Mouse (Mus musculus): ENCODE results near the gene Uncx. TPM values are rescaled to one million over a fixed set of nuclear protein-coding genes. Genes with fewer than 3 reads are reported as not detected.
A peak's percentile ranks its signal among the peaks of the same experiment; 100 is the strongest.

Uncx gene
- polyA plus RNA-seq, 1 experiment from 2014 or later, result not detected

DNA sequence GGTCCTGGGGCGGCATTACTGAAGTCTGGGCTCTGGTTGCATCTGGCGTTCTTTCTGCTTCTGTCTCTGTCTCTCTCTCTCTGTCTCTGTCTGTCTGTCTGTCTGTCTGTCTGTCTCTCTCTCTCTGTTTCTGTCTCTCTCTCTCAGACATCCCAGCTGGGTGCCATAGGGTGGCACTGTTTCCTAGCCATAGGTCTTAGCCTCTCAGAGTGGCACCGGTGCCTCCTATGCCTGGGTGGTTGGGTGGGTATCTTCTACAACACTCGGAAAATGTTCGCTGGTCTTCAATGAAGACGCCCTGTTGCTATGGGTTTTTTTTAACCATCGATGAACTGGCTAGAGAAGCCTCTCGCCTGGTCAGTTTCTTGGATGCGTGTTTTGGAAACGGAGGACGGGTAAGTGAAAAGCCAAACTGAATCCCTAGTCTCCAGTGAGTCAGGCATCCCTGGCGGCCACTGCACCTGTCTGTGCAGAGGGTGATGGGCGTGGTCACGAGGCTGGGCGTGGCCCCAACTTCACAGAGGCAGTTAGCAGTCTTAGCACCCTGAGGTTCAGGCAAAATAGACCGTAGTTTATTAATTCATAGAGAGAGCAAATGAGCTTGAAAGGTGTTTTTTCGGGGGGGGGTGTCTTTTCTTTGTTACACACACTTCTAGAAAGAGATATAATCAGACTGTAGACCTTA lies 32.5 kb upstream of the Uncx start:
- Histone ChIP-seq H3K36me3 (ENCODE audit: control insufficient read depth, insufficient read depth, low read length) (no peaks in the 10 kb centered on the region), H3K9ac (ENCODE audit: low read length) (no peak overlapping the region), H3K9me3 (ENCODE audit: control insufficient read depth, low read length) (no peaks in the 10 kb centered on the region), H3K4me2 (ENCODE audit: low read length) (no peak overlapping the region), H3K4me3 (ENCODE audit: low read depth, low read length) (no peak overlapping the region), H3K27me3 (replicated peaks; ENCODE audit: control insufficient read depth, insufficient read depth, low read length) (0 out of 2 replicates have a peak, but pooled peaks cover 8% of the 10 kb centered on the region), H3K27ac (ENCODE audit: low read depth) (no peak overlapping the region), H3K4me1 (replicated peaks; ENCODE audit: control insufficient read depth, insufficient read depth, low read length) (no peaks in the 10 kb centered on the region)
- no peak for DNase-seq (ENCODE audit: low spot score)
- WGBS, result 13% methylated on average over 17 of the region's 17 CpGs
- ATAC-seq (replicated peaks; ENCODE audit: low FRiP score, low TSS enrichment, low read depth), result peak; percentile 60; the same call in 1 of the 2 replicates

- no peak overlapping the region for H3K9ac ChIP-seq (ENCODE audit: low read length)
- no peak for ATAC-seq (replicated peaks; ENCODE audit: low FRiP score, low TSS enrichment, low read depth)
- DNase-seq (ENCODE audit: low spot score), result no peak
Measured at GRCm38 (mm10) chr5:139512201-139512600, 31.1 kb upstream of the Uncx start.

GRCm38 (mm10) chr5:139516281-139516680 lies 27.0 kb upstream of the Uncx start:
- ATAC-seq (replicated peaks; ENCODE audit: low FRiP score, low TSS enrichment, low read depth) (no peak), DNase-seq (ENCODE audit: low spot score) (no peak)
- no peaks in the 10 kb centered on the region for H3K36me3 ChIP-seq (ENCODE audit: control insufficient read depth, insufficient read depth, low read length)
- H3K4me3 ChIP-seq (ENCODE audit: low read depth, low read length), result no peak overlapping the region
- no peaks in the 10 kb centered on the region for H3K9me3 ChIP-seq (ENCODE audit: control insufficient read depth, low read length)
- 30% methylated on average over 11 of the region's 11 CpGs for WGBS
- no peaks in the 10 kb centered on the region for H3K4me1 ChIP-seq (replicated peaks; ENCODE audit: control insufficient read depth, insufficient read depth, low read length)
- no peaks in the 10 kb centered on the region for H3K27me3 ChIP-seq (replicated peaks; ENCODE audit: control insufficient read depth, insufficient read depth, low read length)
- no peak overlapping the region for H3K9ac ChIP-seq (ENCODE audit: low read length)
- H3K27ac ChIP-seq (ENCODE audit: low read depth), result no peak overlapping the region
- no peak overlapping the region for H3K4me2 ChIP-seq (ENCODE audit: low read length)

More at GRCm38 (mm10) chr5:139512201-139512600, 31.1 kb upstream of the Uncx start:
- H3K9me3 ChIP-seq (ENCODE audit: control insufficient read depth, low read length), result no peaks in the 10 kb centered on the region
- no peak overlapping the region for H3K4me2 ChIP-seq (ENCODE audit: low read length)
- WGBS, result 92% methylated on average over 4 of the region's 4 CpGs
- no peak overlapping the region for H3K4me3 ChIP-seq (ENCODE audit: low read depth, low read length)
- no peak overlapping the region for H3K27ac ChIP-seq (ENCODE audit: low read depth)
- H3K4me1 ChIP-seq (replicated peaks; ENCODE audit: control insufficient read depth, insufficient read depth, low read length), result no peaks in the 10 kb centered on the region
- no peaks in the 10 kb centered on the region for H3K36me3 ChIP-seq (ENCODE audit: control insufficient read depth, insufficient read depth, low read length)
- 0 out of 2 replicates have a peak, but pooled peaks cover 5% of the 10 kb centered on the region for H3K27me3 ChIP-seq (replicated peaks; ENCODE audit: control insufficient read depth, insufficient read depth, low read length)

GRCm38 (mm10) chr5:139520069-139520834 lies 23.0 kb upstream of the Uncx start:
- ATAC-seq (replicated peaks; ENCODE audit: low FRiP score, low TSS enrichment, low read depth) (no peak), DNase-seq (ENCODE audit: low spot score) (no peak)
- WGBS, result 43% methylated on average over 14 of the region's 14 CpGs
- no peaks in the 10 kb centered on the region for H3K4me1 ChIP-seq (replicated peaks; ENCODE audit: control insufficient read depth, insufficient read depth, low read length)
- no peak overlapping the region for H3K4me2 ChIP-seq (ENCODE audit: low read length)
- H3K4me3 ChIP-seq (ENCODE audit: low read depth, low read length), result no peak overlapping the region
- no peak overlapping the region for H3K27ac ChIP-seq (ENCODE audit: low read depth)
- H3K9me3 ChIP-seq (ENCODE audit: control insufficient read depth, low read length), result no peaks in the 10 kb centered on the region
- H3K36me3 ChIP-seq (ENCODE audit: control insufficient read depth, insufficient read depth, low read length), result no peaks in the 10 kb centered on the region
- no peaks in the 10 kb centered on the region for H3K27me3 ChIP-seq (replicated peaks; ENCODE audit: control insufficient read depth, insufficient read depth, low read length)
- H3K9ac ChIP-seq (ENCODE audit: low read length), result no peak overlapping the region

- 73% methylated on average over 10 of the region's 10 CpGs for WGBS
- Histone ChIP-seq H3K36me3 (ENCODE audit: control insufficient read depth, insufficient read depth, low read length) (no peaks in the 10 kb centered on the region), H3K4me3 (ENCODE audit: low read depth, low read length) (no peak overlapping the region), H3K27me3 (replicated peaks; ENCODE audit: control insufficient read depth, insufficient read depth, low read length) (no peaks in the 10 kb centered on the region), H3K4me1 (replicated peaks; ENCODE audit: control insufficient read depth, insufficient read depth, low read length) (no peaks in the 10 kb centered on the region), H3K9me3 (ENCODE audit: control insufficient read depth, low read length) (no peaks in the 10 kb centered on the region), H3K27ac (ENCODE audit: low read depth) (no peak overlapping the region), H3K4me2 (ENCODE audit: low read length) (no peak overlapping the region), H3K9ac (ENCODE audit: low read length) (no peak overlapping the region)
- DNase-seq (ENCODE audit: low spot score), result no peak
- ATAC-seq (replicated peaks; ENCODE audit: low FRiP score, low TSS enrichment, low read depth), result no peak
Measured at GRCm38 (mm10) chr5:139521987-139522386, 21.3 kb upstream of the Uncx start.

DNA sequence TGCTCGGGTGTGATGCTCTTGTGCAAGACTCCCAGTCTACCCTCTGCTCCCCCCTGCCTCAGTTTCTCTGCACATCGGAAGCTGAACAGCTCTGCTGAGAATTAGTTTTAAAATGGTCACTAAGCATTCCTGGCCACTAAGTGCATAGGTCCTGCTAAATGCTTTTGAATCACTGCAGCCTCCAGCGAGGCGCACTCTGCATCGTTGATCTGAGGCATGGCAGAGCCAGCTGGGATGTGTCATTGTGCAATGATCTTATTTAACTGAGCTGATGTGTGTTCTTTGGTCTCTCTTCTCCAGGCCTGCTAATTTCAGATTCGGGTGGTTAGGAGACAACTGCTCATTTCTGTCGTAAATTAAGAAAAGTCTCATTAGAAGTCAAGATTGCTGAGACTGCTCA lies 14.4 kb upstream of the Uncx start:
- Histone ChIP-seq H3K4me3 (ENCODE audit: low read depth, low read length) (no peak overlapping the region), H3K4me1 (replicated peaks; ENCODE audit: control insufficient read depth, insufficient read depth, low read length) (no peaks in the 10 kb centered on the region), H3K36me3 (ENCODE audit: control insufficient read depth, insufficient read depth, low read length) (no peaks in the 10 kb centered on the region), H3K9ac (ENCODE audit: low read length) (no peak overlapping the region), H3K9me3 (ENCODE audit: control insufficient read depth, low read length) (no peaks in the 10 kb centered on the region), H3K4me2 (ENCODE audit: low read length) (no peak overlapping the region), H3K27me3 (replicated peaks; ENCODE audit: control insufficient read depth, insufficient read depth, low read length) (peaks cover 44% of the 10 kb centered on the region), H3K27ac (ENCODE audit: low read depth) (no peak overlapping the region)
- DNase-seq (ENCODE audit: low spot score) (no peak), ATAC-seq (replicated peaks; ENCODE audit: low FRiP score, low TSS enrichment, low read depth) (no peak)
- 44% methylated on average over 7 of the region's 7 CpGs for WGBS

- H3K27ac ChIP-seq (ENCODE audit: low read depth), result no peak overlapping the region
- no peak for ATAC-seq (replicated peaks; ENCODE audit: low FRiP score, low TSS enrichment, low read depth)
Measured at GRCm38 (mm10) chr5:139535386-139535919, 7.8 kb upstream of the Uncx start.

GRCm38 (mm10) chr5:139536211-139536910 lies 6.9 kb upstream of the Uncx start:
- Histone ChIP-seq H3K4me2 (ENCODE audit: low read length) (no peak overlapping the region), H3K9ac (ENCODE audit: low read length) (no peak overlapping the region), H3K27me3 (replicated peaks; ENCODE audit: control insufficient read depth, insufficient read depth, low read length) (peaks cover 96% of the 10 kb centered on the region), H3K36me3 (ENCODE audit: control insufficient read depth, insufficient read depth, low read length) (no peaks in the 10 kb centered on the region), H3K4me1 (replicated peaks; ENCODE audit: control insufficient read depth, insufficient read depth, low read length) (no peaks in the 10 kb centered on the region), H3K4me3 (ENCODE audit: low read depth, low read length) (no peak overlapping the region), H3K27ac (ENCODE audit: low read depth) (no peak overlapping the region), H3K9me3 (ENCODE audit: control insufficient read depth, low read length) (no peaks in the 10 kb centered on the region)
- peak; percentile 90 for DNase-seq (ENCODE audit: low spot score)
- ATAC-seq (replicated peaks; ENCODE audit: low FRiP score, low TSS enrichment, low read depth), result 0 out of 2 replicates have a peak, but pooled peaks have one; percentile 50
- 1% methylated on average over 26 of the region's 26 CpGs for WGBS

More at GRCm38 (mm10) chr5:139535386-139535919, 7.8 kb upstream of the Uncx start:
- Histone ChIP-seq H3K4me2 (ENCODE audit: low read length) (no peak overlapping the region), H3K36me3 (ENCODE audit: control insufficient read depth, insufficient read depth, low read length) (no peaks in the 10 kb centered on the region), H3K4me1 (replicated peaks; ENCODE audit: control insufficient read depth, insufficient read depth, low read length) (no peaks in the 10 kb centered on the region), H3K4me3 (ENCODE audit: low read depth, low read length) (no peak overlapping the region), H3K9me3 (ENCODE audit: control insufficient read depth, low read length) (no peaks in the 10 kb centered on the region), H3K27me3 (replicated peaks; ENCODE audit: control insufficient read depth, insufficient read depth, low read length) (peaks cover 92% of the 10 kb centered on the region), H3K9ac (ENCODE audit: low read length) (no peak overlapping the region)
- 2% methylated on average over 34 of the region's 34 CpGs for WGBS
- peak; percentile 60 for DNase-seq (ENCODE audit: low spot score)

Data from intestine, embryonic 14.5 days (tissue).